Mouse (Mus musculus) cortical plate, adult 2 months (tissue): ENCODE data around the gene Kcnj6. TPM values are rescaled to one million over a fixed set of nuclear protein-coding genes. Genes with fewer than 3 reads are reported as not detected.
A peak's percentile ranks its signal among the peaks of the same experiment; 100 is the strongest.

Source experiments
- H3K27ac ChIP-seq: fragments of 200-500 bp; 2 replicates; pipeline ENCODE4 v1.5.1; 2012; ENCODE audit warnings: low read length, control low read depth, inconsistent platforms; ENCODE audit not compliant: insufficient read depth
- H3K4me1 ChIP-seq: fragments of 200-500 bp; 2 replicates; pipeline ENCODE4 v1.6.1; 2011; ENCODE audit warnings: low read length; ENCODE audit not compliant: control insufficient read depth, insufficient read depth
- H3K4me3 ChIP-seq: fragments of 200-500 bp; 2 replicates; pipeline ENCODE4 v1.5.1; 2011; ENCODE audit warnings: mild to moderate bottlenecking, low read length, control low read depth; ENCODE audit not compliant: insufficient read depth
- CTCF ChIP-seq: fragments of 200-500 bp; IDR thresholded peaks from 2 replicates; pipeline ENCODE4 v1.5.1; 2011; ENCODE audit warnings: mild to moderate bottlenecking, control low read depth, low read length; ENCODE audit not compliant: insufficient read depth; ENCODE audit errors: extremely low read depth
- POLR2A ChIP-seq: fragments of 200-500 bp; IDR thresholded peaks from 2 replicates; pipeline ENCODE4 v1.6.1; 2011; ENCODE audit warnings: mild to moderate bottlenecking, low read length, control low read depth; ENCODE audit not compliant: insufficient read depth; ENCODE audit errors: extremely low read depth
- polyA plus RNA-seq: library from polyadenylated mRNA; depleted of rRNA; stranded (reverse); fragments of >200 nt; gene quantifications from 2 replicates; pipeline ENCODE4 v1.2.3, GENCODE M21; 2012

Gene Kcnj6
- polyA plus RNA-seq, 1 experiment, result 20.4 TPM

DNA sequence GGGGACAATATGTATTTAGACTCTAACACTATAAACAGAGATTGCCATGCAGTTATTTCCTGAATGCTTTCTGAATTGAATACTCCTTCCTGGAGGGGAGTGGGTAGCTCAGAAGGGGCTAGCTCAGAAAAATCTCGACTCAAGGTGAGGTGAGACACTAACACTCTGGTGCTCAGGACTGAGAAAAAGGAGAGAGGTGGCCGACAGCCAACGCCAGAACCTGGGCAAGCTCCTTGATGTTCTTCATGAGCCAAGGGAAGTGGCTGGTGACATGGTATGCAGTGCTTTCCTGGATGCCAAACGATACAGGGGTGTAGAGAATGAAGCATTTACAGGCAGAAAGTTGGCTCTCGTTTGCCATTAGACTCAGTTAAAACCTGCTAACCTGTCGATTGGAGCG lies 48.3 kb downstream of the Kcnj6 start:
- H3K4me1 ChIP-seq, result 0 out of 2 replicates have a peak, but pooled peaks cover 4% of the 10 kb centered on the region
- no peak overlapping the region for H3K27ac ChIP-seq
- H3K4me3 ChIP-seq, result no peak overlapping the region
- TF ChIP-seq CTCF (no peak), POLR2A (no peak)

DNA sequence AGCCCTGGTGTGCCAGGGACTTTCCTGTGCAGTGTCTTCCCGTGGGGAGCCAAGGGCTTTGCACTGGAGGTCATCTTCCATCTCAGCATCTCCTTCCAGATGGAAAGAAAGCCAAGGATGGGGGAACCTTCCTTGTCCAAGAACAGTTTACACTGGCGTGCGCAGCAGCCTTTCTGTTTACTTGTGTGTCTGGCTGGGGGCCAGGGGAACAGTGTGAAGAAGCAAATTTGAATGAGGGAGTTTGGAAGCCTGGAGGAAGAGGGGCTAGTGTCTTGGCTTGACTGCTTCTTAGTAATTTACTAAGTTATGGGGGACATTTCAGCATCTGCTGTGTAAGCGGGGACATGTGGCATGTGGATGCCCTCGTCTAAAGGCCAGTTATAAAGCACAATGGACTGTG lies 50.7 kb downstream of the Kcnj6 start:
- Histone ChIP-seq H3K4me3 (no peak overlapping the region), H3K27ac (no peak overlapping the region), H3K4me1 (0 out of 2 replicates have a peak, but pooled peaks cover 4% of the 10 kb centered on the region)
- TF ChIP-seq POLR2A (no peak), CTCF (no peak)

DNA sequence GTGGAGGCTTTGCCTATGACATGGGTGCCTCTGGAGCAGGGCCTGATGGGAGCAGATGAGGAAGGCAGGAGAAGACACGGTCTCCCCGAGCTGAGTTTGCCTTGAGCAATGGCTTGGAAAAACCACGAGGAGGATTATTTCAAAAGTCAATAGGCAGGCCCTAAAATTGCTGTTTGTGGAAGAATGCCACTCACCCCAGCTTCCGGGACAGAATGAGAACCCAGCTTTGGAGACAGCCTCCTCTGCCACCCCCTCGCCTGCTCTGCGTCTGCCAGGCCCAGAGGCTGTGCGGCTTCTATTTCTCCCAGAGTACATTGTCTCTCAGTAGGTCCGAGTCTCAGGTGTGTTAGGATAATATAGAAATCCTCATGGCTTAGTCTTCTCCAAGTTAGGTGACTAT lies 64.8 kb downstream of the Kcnj6 start:
- H3K4me3 ChIP-seq, result no peak overlapping the region
- peaks cover 13% of the 10 kb centered on the region for H3K4me1 ChIP-seq
- TF ChIP-seq CTCF, result no peak
- TF ChIP-seq POLR2A, result no peak
- H3K27ac ChIP-seq, result peak overlapping the region; percentile 85

DNA sequence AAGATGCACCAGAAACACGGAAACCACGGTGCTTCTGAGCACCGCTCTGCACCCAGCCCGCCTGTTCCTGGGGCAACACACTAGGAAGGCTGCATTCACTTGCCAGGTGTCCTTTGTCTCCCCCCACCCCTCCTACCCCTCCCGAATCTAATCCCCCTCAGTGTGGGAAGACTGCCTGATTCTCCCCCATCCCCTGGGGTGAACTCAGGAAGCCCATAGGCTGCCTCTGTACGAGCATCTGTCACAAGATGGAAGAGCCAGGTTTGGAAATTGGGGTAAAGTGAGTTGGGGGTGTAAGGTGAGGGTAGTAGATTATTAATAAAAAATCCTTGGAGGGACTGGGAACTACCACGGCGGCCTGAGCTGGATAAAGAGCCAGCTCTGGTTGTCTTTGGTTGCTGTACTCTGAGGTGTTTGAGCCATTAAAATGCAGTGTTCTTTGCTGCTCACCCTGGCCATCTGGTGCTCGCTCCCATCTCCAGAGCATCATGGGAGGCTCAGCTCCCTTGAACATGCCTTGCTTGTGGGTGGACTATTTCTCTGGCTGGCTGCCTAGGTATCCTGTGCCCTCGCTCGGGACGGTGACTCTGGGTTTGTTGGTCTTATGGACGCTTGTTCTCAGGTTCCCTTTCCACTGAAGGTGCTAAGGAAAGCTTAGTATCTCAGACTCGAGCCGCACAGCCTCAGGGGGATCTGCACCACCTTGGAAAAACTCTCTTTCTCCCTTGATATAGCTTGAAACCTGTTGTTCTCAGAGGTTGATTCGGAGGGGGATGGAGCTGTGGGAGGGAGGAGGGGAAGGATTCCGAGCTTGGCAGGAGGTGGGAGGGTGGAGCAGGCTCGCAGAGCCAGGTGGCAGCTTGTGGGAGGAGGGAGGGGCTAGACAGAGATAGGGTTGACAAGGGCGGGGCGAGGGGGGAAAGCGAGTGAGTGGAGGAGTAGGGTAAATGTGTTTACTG lies 65.9 kb downstream of the Kcnj6 start:
- peak overlapping the region; percentile 86 for H3K27ac ChIP-seq
- TF ChIP-seq POLR2A (no peak), CTCF (no peak)
- no peak overlapping the region for H3K4me3 ChIP-seq
- H3K4me1 ChIP-seq, result peaks cover 15% of the 10 kb centered on the region

DNA sequence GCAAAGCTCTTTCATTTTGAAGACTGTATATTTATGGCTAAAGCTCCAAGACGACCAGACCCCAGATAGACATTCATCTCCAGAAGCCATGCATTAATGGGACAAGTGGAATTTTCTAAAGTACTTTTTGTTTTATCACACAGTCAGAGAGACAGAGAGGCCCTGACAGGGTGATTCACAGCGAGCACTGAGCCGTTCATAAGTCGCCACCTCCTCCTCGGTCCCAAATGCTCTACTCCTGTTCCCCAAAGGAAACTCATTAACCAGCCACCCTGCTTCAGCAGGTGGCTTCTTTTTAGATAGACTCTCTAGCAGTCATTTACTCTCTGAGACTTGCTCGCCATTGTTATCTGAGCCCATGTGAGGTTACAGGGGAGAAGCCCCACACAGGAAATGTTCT lies 72.1 kb downstream of the Kcnj6 start:
- Histone ChIP-seq H3K4me3 (no peak overlapping the region), H3K4me1 (peaks cover 5% of the 10 kb centered on the region), H3K27ac (no peak overlapping the region)
- TF ChIP-seq POLR2A (no peak), CTCF (no peak)

DNA sequence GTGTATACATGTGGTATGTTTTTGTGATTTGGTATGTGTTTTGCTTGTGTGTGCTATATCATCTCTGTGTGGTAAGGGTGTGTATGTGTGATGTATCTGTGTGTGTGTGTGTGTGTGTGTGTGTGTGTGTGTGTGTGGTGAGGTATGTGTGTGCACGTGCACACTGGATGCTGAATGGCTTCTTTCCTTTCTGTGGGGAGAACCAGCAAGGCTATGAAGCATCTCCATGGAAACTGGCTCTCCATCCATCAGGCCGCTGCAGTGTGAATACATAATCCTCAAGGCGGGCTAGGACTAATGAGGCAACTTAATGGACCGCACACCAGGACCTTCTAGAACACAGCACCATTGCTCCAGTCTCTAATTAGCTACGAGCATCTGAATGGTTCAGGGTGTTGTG lies 78.3 kb downstream of the Kcnj6 start:
- Histone ChIP-seq H3K4me1 (no peaks in the 10 kb centered on the region), H3K4me3 (no peak overlapping the region), H3K27ac (no peak overlapping the region)
- no peak for TF ChIP-seq CTCF
- TF ChIP-seq POLR2A, result no peak

DNA sequence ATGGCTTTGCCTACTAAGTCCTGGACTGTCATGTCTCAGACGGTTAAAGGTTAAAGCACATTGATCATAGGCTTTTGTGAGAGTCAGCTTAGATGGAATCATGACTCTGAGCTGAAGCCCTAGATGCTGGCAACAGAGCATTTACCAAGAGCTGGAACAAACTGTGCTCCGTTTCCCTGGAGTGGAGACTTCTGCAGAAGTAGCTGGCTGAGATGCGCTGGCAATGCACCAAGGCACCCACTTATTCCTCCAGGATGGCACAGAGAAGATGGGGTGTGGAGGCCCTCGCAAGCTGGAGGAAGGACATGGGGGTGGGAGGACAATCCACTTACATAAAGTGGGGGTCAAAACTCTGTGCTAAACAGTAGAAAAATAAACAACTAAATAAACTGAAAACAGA lies 91.5 kb downstream of the Kcnj6 start:
- TF ChIP-seq POLR2A (no peak), CTCF (no peak)

DNA sequence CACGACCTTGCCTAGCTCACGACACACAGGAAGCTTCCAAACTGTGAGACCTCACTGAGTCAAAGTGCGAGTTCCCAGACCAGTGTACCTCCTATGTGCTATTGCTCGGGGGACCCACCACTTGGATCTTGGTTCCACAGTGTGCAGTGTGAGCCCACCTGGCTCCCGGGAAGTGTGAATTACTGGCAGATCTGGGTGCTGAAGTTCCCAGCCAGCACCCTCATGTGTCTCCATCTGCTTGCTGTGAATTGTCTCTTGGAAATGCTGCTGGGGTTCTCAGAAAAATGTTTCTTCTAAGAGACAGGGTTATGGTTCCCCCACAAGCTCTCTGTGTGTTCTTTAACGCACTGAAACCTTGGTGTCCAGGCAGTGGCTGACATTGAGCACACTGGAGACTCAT lies 98.7 kb downstream of the Kcnj6 start:
- H3K27ac ChIP-seq, result no peak overlapping the region
- H3K4me1 ChIP-seq, result peaks cover 7% of the 10 kb centered on the region
- H3K4me3 ChIP-seq, result no peak overlapping the region
- TF ChIP-seq CTCF (no peak), POLR2A (no peak)

More for the DNA sequence above, 91.5 kb downstream of the Kcnj6 start:
- H3K27ac ChIP-seq, result no peak overlapping the region
- no peak overlapping the region for H3K4me3 ChIP-seq
- peaks cover 10% of the 10 kb centered on the region for H3K4me1 ChIP-seq

DNA sequence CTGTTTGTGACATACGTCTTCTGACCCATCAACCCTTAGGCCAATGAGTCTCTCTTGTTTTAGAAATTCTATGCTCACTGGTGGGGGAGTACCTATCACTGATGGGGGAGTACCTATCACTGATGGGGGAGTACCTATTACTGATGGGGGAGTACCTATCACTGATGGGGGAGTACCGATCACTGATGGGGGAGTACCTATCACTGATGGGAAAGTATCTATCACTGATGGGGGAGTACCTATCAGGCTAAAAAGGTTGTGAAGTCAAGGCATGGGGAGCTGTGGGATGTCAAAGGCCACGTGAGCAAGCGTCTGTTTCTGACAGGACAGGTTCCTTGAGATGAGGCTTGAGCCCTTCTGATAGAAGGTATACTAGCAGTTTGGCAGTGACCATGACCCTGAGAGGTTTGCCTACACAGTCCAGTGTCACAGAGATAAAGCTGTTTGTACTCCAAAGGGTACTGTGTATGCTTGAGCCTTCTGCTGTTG lies 105.3 kb downstream of the Kcnj6 start:
- Histone ChIP-seq H3K4me3 (no peak overlapping the region), H3K27ac (no peak overlapping the region), H3K4me1 (peaks cover 4% of the 10 kb centered on the region)
- no peak for TF ChIP-seq POLR2A
- TF ChIP-seq CTCF, result no peak

DNA sequence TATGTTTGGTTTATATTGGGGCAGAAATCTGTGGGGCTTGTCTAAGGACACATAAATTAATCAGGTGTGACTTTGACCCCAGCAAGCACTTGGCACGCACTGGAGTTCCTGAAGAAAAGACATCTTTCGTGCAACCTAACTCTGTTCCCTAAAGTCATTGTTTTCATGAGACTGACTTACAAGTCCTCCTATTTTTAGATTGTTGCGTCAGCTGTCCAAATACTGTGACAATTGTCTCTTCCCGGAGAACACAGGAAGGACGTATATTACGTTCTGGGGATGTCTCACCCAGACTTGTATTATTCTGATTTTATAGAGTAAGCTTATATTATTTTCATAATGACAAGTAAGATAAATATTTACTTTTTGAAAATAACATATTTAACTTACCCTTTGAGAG lies 106.9 kb downstream of the Kcnj6 start:
- Histone ChIP-seq H3K27ac (no peak overlapping the region), H3K4me3 (no peak overlapping the region), H3K4me1 (peaks cover 4% of the 10 kb centered on the region)
- no peak for TF ChIP-seq CTCF
- no peak for TF ChIP-seq POLR2A
